Mouse (Mus musculus): ENCODE results near the gene Enpep.

The Enpep gene

GRCm38 (mm10) chr3:129238010-129238409 is 94.5 kb downstream of the Enpep start:
- DNase-seq, result no peak

- no peak for DNase-seq
These were observed 105.2 kb downstream of the Enpep start for GRCm38 (mm10) chr3:129227331-129227730.

GRCm38 (mm10) chr3:129226681-129227080 is 105.8 kb downstream of the Enpep start:
- no peak for DNase-seq

- DNase-seq, result no peak
These were observed 106.8 kb downstream of the Enpep start for GRCm38 (mm10) chr3:129225577-129226289.

- no peak for DNase-seq
These were observed 107.5 kb downstream of the Enpep start for GRCm38 (mm10) chr3:129224806-129225576.

GRCm38 (mm10) chr3:129223964-129224805 is 108.3 kb downstream of the Enpep start:
- DNase-seq, result no peak

- DNase-seq, result no peak
These were observed 109.1 kb downstream of the Enpep start for GRCm38 (mm10) chr3:129223401-129223800.

- no peak for DNase-seq
These were observed 109.9 kb downstream of the Enpep start for GRCm38 (mm10) chr3:129222448-129223290.

GRCm38 (mm10) chr3:129221380-129222260 is 110.9 kb downstream of the Enpep start:
- no peak for DNase-seq

GRCm38 (mm10) chr3:129220681-129221379 is 111.7 kb downstream of the Enpep start:
- DNase-seq, result no peak

- DNase-seq, result no peak
These were observed 112.3 kb downstream of the Enpep start for GRCm38 (mm10) chr3:129220086-129220670.
